Mouse (Mus musculus) forelimb bud, embryonic 11.5 days (tissue): ENCODE results near the gene Esr1.

Experiments
- DNase-seq: peaks from one replicate; pipeline ENCODE4 v3.0.0-alpha.2; 2012; ENCODE audit warnings: low read depth, low spot score

Gene Esr1

GRCm38 (mm10) chr10:4830592-4830991 lies 219.2 kb downstream of the Esr1 start:
- DNase-seq, result no peak

- peak; percentile 8 for DNase-seq
Measured at GRCm38 (mm10) chr10:4838099-4838498, 226.7 kb downstream of the Esr1 start.

GRCm38 (mm10) chr10:4841039-4841438 lies 229.6 kb downstream of the Esr1 start:
- DNase-seq, result no peak

GRCm38 (mm10) chr10:4847523-4847922 lies 236.1 kb downstream of the Esr1 start:
- no peak for DNase-seq

- no peak for DNase-seq
Measured at GRCm38 (mm10) chr10:4849881-4850280, 238.5 kb downstream of the Esr1 start.

GRCm38 (mm10) chr10:4875076-4875737 lies 263.8 kb downstream of the Esr1 start:
- no peak for DNase-seq

- no peak for DNase-seq
Measured at GRCm38 (mm10) chr10:4881391-4881790, 270.0 kb downstream of the Esr1 start.

GRCm38 (mm10) chr10:4885506-4885905 lies 274.1 kb downstream of the Esr1 start:
- DNase-seq, result no peak

GRCm38 (mm10) chr10:4885961-4886360 lies 274.6 kb downstream of the Esr1 start:
- no peak for DNase-seq

- DNase-seq, result no peak
Measured at GRCm38 (mm10) chr10:4893475-4893874, 282.1 kb downstream of the Esr1 start.

GRCm38 (mm10) chr10:4897789-4898188 lies 286.4 kb downstream of the Esr1 start:
- no peak for DNase-seq

GRCm38 (mm10) chr10:4900324-4900723 lies 288.9 kb downstream of the Esr1 start:
- no peak for DNase-seq

GRCm38 (mm10) chr10:4909271-4909670 lies 297.9 kb downstream of the Esr1 start:
- DNase-seq, result no peak

- DNase-seq, result no peak
Measured at GRCm38 (mm10) chr10:4910451-4910850, 299.1 kb downstream of the Esr1 start.

- DNase-seq, result no peak
Measured at GRCm38 (mm10) chr10:4919046-4919445, 307.7 kb downstream of the Esr1 start.

GRCm38 (mm10) chr10:4923616-4924015 lies 312.2 kb downstream of the Esr1 start:
- no peak for DNase-seq

- DNase-seq, result no peak
Measured at GRCm38 (mm10) chr10:4924391-4924790, 313.0 kb downstream of the Esr1 start.

GRCm38 (mm10) chr10:4943148-4943547 lies 331.8 kb downstream of the Esr1 start:
- no peak for DNase-seq

GRCm38 (mm10) chr10:4944725-4945124 lies 333.3 kb downstream of the Esr1 start:
- DNase-seq, result no peak

- no peak for DNase-seq
Measured at GRCm38 (mm10) chr10:4965768-4966167, 354.4 kb downstream of the Esr1 start.

- DNase-seq, result no peak
Measured at GRCm38 (mm10) chr10:4971156-4971555, 359.8 kb downstream of the Esr1 start.

- no peak for DNase-seq
Measured at GRCm38 (mm10) chr10:4971586-4971985, 360.2 kb downstream of the Esr1 start.

- no peak for DNase-seq
Measured at GRCm38 (mm10) chr10:4972026-4972425, 360.6 kb downstream of the Esr1 start.

- no peak for DNase-seq
Measured at GRCm38 (mm10) chr10:4974246-4974645, 362.9 kb downstream of the Esr1 start.
